13 mouse cellular contexts compared by ENCODE assay signal in the genomic region with DNA sequence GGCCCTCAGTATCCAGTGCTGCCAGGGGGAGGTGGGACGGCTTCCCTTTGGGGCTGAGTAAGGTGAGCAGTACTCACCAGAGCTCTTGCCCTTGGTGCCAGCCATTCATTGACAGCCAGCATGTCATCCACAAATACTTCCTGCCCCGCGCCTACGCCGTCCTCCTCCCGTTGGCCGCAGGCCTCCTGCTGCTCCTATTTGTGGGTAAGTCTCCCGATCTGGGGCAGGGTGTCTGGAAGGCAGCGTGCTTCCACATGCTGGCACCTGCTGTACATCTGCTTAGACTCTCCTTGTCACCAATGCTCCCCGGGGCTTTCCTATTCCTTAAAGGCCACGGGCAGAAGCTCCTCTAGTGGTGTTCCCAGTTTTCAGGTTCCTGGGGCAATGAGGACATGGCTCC. TPM values are rescaled to one million over a fixed set of nuclear protein-coding genes. Genes with fewer than 3 reads are reported as not detected.
DNase-seq lines count a peak whose midpoint lies in the region; ATAC-seq lines count a peak whose summit lies in the region.
"Had no signal": no experiment of that assay in that cellular context is flagged by ENCODE, and none has a peak within 500 bp of the region (broad histone marks: within the 10 kb centered on the region; RNA-seq: fewer than 3 reads in every experiment).

No protein-coding gene starts in this region.

- H3K9ac ChIP-seq in kidney, embryonic 15.5 days: no peak overlapping the region
- no peak overlapping the region for H3K9ac ChIP-seq in hindbrain, embryonic 15.5 days
- no peak overlapping the region for H3K9ac ChIP-seq in midbrain, embryonic 14.5 days (replicated peaks; ENCODE audit: low read length)

- H3K27me3 ChIP-seq in kidney, embryonic 15.5 days: peaks cover 13% of the 10 kb centered on the region; the same call in 1 of the 2 replicates
- no peaks in the 10 kb centered on the region for H3K27me3 ChIP-seq in hindbrain, embryonic 15.5 days
- peaks cover 3% of the 10 kb centered on the region; the same call in 1 of the 2 replicates for H3K27me3 ChIP-seq in midbrain, embryonic 14.5 days (ENCODE audit: control insufficient read depth, insufficient read depth, low read length)

- no peaks in the 10 kb centered on the region for H3K9me3 ChIP-seq in kidney, embryonic 15.5 days (replicated peaks)
- no peaks in the 10 kb centered on the region for H3K9me3 ChIP-seq in hindbrain, embryonic 15.5 days
- H3K9me3 ChIP-seq in midbrain, embryonic 14.5 days (ENCODE audit: control insufficient read depth, low read length): no peaks in the 10 kb centered on the region

- H3K36me3 ChIP-seq in kidney, embryonic 15.5 days: peaks cover 33% of the 10 kb centered on the region
- peaks cover 13% of the 10 kb centered on the region for H3K36me3 ChIP-seq in hindbrain, embryonic 15.5 days
- peaks cover 30% of the 10 kb centered on the region for H3K36me3 ChIP-seq in midbrain, embryonic 14.5 days (ENCODE audit: control insufficient read depth, insufficient read depth, low read length)

- WGBS in kidney, embryonic 15.5 days: 91% methylated on average over 11 of the region's 11 CpGs
- WGBS in hindbrain, embryonic 15.5 days: 89% methylated on average over 11 of the region's 11 CpGs
- 94% methylated on average over 11 of the region's 11 CpGs for WGBS in midbrain, embryonic 14.5 days

- H3K4me2 ChIP-seq in kidney, embryonic 15.5 days: 0 out of 2 replicates have a peak overlapping the region, but pooled peaks have one; percentile 89
- H3K4me2 ChIP-seq in hindbrain, embryonic 15.5 days: peak overlapping the region; percentile 88
- peak overlapping the region; percentile 92; the same call in 1 of the 2 replicates for H3K4me2 ChIP-seq in midbrain, embryonic 14.5 days (ENCODE audit: low read length)

- peaks cover 24% of the 10 kb centered on the region for H3K4me1 ChIP-seq in kidney, embryonic 15.5 days
- no peaks in the 10 kb centered on the region for H3K4me1 ChIP-seq in brown adipose tissue, adult 24 weeks (ENCODE audit: control insufficient read depth, insufficient read depth, insufficient read length, low read length)
- H3K4me1 ChIP-seq in hindbrain, embryonic 15.5 days (replicated peaks): peaks cover 33% of the 10 kb centered on the region
- peaks cover 12% of the 10 kb centered on the region for H3K4me1 ChIP-seq in midbrain, embryonic 14.5 days (ENCODE audit: control insufficient read depth, insufficient read depth, low read length)

- H3K27ac ChIP-seq in kidney, embryonic 15.5 days: no peak overlapping the region
- H3K27ac ChIP-seq in brown adipose tissue, adult 24 weeks (replicated peaks; ENCODE audit: low read depth, low read length): no peak overlapping the region
- no peak overlapping the region for H3K27ac ChIP-seq in hindbrain, embryonic 15.5 days (replicated peaks)
- H3K27ac ChIP-seq in midbrain, embryonic 14.5 days (replicated peaks; ENCODE audit: low read depth, low read length): no peak overlapping the region

- no peak for ATAC-seq in kidney, embryonic 15.5 days (replicated peaks; ENCODE audit: low FRiP score)
- no peak for ATAC-seq in hindbrain, embryonic 15.5 days (ENCODE audit: low FRiP score, low read depth)
- ATAC-seq in midbrain, embryonic 14.5 days (ENCODE audit: low FRiP score, low TSS enrichment): no peak
- no peak for ATAC-seq in erythroid progenitor cell, adult 5-6 weeks (replicated peaks; ENCODE audit: low FRiP score, poor library complexity, severe bottlenecking)

- H3K4me3 ChIP-seq in kidney, embryonic 15.5 days (replicated peaks): 0 out of 2 replicates have a peak overlapping the region, but pooled peaks have one; percentile 75
- peak overlapping the region; percentile 12; the same call in 1 of the 2 replicates for H3K4me3 ChIP-seq in brown adipose tissue, adult 24 weeks (ENCODE audit: insufficient read depth, low read depth, low read length)
- H3K4me3 ChIP-seq in hindbrain, embryonic 15.5 days: no peak overlapping the region
- H3K4me3 ChIP-seq in midbrain, embryonic 14.5 days (replicated peaks; ENCODE audit: low read depth, low read length): no peak overlapping the region

- DNase-seq in kidney, postnatal 14 days: no peak
- DNase-seq in midbrain, embryonic 14.5 days: no peak
- no peak for DNase-seq in thymus, postnatal 25 days
- DNase-seq: cerebellum, postnatal 36 days; lung, embryonic 14.5 days; spleen, adult 18-20 months; thymus, postnatal 36 days had no signal

RNA-seq across cellular contexts. Expression of gene Dpm2, which starts 1.5 kb away (rescaled TPM):
- 103 and 107 TPM in 2 replicates for polyA plus RNA-seq in kidney, embryonic 15.5 days (2015; fragmentation: Nextera tagmentation; extraction: Ambion mirVana)
- 31.2 and 37.5 TPM in 2 replicates for polyA plus RNA-seq in brown adipose tissue, adult 24 weeks (2012; ENCODE audit: insufficient read depth, insufficient read length, missing spikeins)
- 138 and 140 TPM in 2 replicates for polyA plus RNA-seq in hindbrain, embryonic 15.5 days (2015; fragmentation: Nextera tagmentation; extraction: Ambion mirVana)
- polyA plus RNA-seq in midbrain, embryonic 14.5 days (2014; fragmentation: Nextera tagmentation; extraction: Ambion mirVana): 138 and 165 TPM in 2 replicates
- total RNA-seq in erythroid progenitor cell, adult 5-6 weeks (2015; ENCODE audit: low replicate concordance): 33.9 and 45.3 TPM in 2 replicates
- 11.8 and 21.1 TPM in 2 replicates for total RNA-seq in erythroid progenitor cell, adult 5-6 weeks (2017; ENCODE audit: low replicate concordance)

RNA-seq across cellular contexts. Expression of gene Pip5kl1, which starts 2.4 kb away (rescaled TPM):
- 2.0 and 2.7 TPM in 2 replicates for polyA plus RNA-seq in kidney, embryonic 15.5 days (2015; fragmentation: Nextera tagmentation; extraction: Ambion mirVana)
- polyA plus RNA-seq in brown adipose tissue, adult 24 weeks (2012; ENCODE audit: insufficient read depth, insufficient read length, missing spikeins): not detected in 2 replicates
- 11.9 and 15.3 TPM in 2 replicates for polyA plus RNA-seq in hindbrain, embryonic 15.5 days (2015; fragmentation: Nextera tagmentation; extraction: Ambion mirVana)
- polyA plus RNA-seq in midbrain, embryonic 14.5 days (2014; fragmentation: Nextera tagmentation; extraction: Ambion mirVana): 7.1 and 11.5 TPM in 2 replicates
- not detected in 2 replicates for total RNA-seq in erythroid progenitor cell, adult 5-6 weeks (2015; ENCODE audit: low replicate concordance)
- not detected in 2 replicates for total RNA-seq in erythroid progenitor cell, adult 5-6 weeks (2017; ENCODE audit: low replicate concordance)
- total RNA-seq: gastrocnemius, postnatal 4 days; heart, postnatal 25 days had no signal

RNA-seq across cellular contexts. Expression of gene 9430097D07Rik, which starts 3.3 kb away (rescaled TPM):
- polyA plus RNA-seq in kidney, embryonic 15.5 days (2015; fragmentation: Nextera tagmentation; extraction: Ambion mirVana): 0.10 and 0.17 TPM in 2 replicates
- not detected in 2 replicates for polyA plus RNA-seq in brown adipose tissue, adult 24 weeks (2012; ENCODE audit: insufficient read depth, insufficient read length, missing spikeins)
- 0.79 and 0.87 TPM in 2 replicates for polyA plus RNA-seq in hindbrain, embryonic 15.5 days (2015; fragmentation: Nextera tagmentation; extraction: Ambion mirVana)
- 0.29 and 1.3 TPM in 2 replicates for polyA plus RNA-seq in midbrain, embryonic 14.5 days (2014; fragmentation: Nextera tagmentation; extraction: Ambion mirVana)
- not detected in 2 replicates for total RNA-seq in erythroid progenitor cell, adult 5-6 weeks (2015; ENCODE audit: low replicate concordance)
- 0.90 TPM in 1 of 2 replicates, not detected in the other for total RNA-seq in erythroid progenitor cell, adult 5-6 weeks (2017; ENCODE audit: low replicate concordance)
- total RNA-seq: gastrocnemius, postnatal 4 days; heart, postnatal 25 days had no signal
- polyA plus RNA-seq: lung, embryonic 14.5 days had no signal

RNA-seq across cellular contexts. Expression of gene St6galnac4, which starts 14.7 kb away (rescaled TPM):
- 22.3 and 23.2 TPM in 2 replicates for polyA plus RNA-seq in kidney, embryonic 15.5 days (2015; fragmentation: Nextera tagmentation; extraction: Ambion mirVana)
- 2.4 and 3.0 TPM in 2 replicates for polyA plus RNA-seq in brown adipose tissue, adult 24 weeks (2012; ENCODE audit: insufficient read depth, insufficient read length, missing spikeins)
- 41.2 and 41.9 TPM in 2 replicates for polyA plus RNA-seq in hindbrain, embryonic 15.5 days (2015; fragmentation: Nextera tagmentation; extraction: Ambion mirVana)
- 20.1 and 24.8 TPM in 2 replicates for polyA plus RNA-seq in midbrain, embryonic 14.5 days (2014; fragmentation: Nextera tagmentation; extraction: Ambion mirVana)
- 2.9 and 3.8 TPM in 2 replicates for total RNA-seq in erythroid progenitor cell, adult 5-6 weeks (2015; ENCODE audit: low replicate concordance)
- 2.3 and 2.4 TPM in 2 replicates for total RNA-seq in erythroid progenitor cell, adult 5-6 weeks (2017; ENCODE audit: low replicate concordance)

RNA-seq across cellular contexts. Expression of gene St6galnac6, which starts 27.3 kb away (rescaled TPM):
- 17.0 and 17.6 TPM in 2 replicates for polyA plus RNA-seq in kidney, embryonic 15.5 days (2015; fragmentation: Nextera tagmentation; extraction: Ambion mirVana)
- 79.5 and 87.3 TPM in 2 replicates for polyA plus RNA-seq in brown adipose tissue, adult 24 weeks (2012; ENCODE audit: insufficient read depth, insufficient read length, missing spikeins)
- polyA plus RNA-seq in hindbrain, embryonic 15.5 days (2015; fragmentation: Nextera tagmentation; extraction: Ambion mirVana): 24.1 and 27.7 TPM in 2 replicates
- 7.6 and 10.2 TPM in 2 replicates for polyA plus RNA-seq in midbrain, embryonic 14.5 days (2014; fragmentation: Nextera tagmentation; extraction: Ambion mirVana)
- not detected in 2 replicates for total RNA-seq in erythroid progenitor cell, adult 5-6 weeks (2015; ENCODE audit: low replicate concordance)
- 0.64 and 3.9 TPM in 2 replicates for total RNA-seq in erythroid progenitor cell, adult 5-6 weeks (2017; ENCODE audit: low replicate concordance)

Comparison
In these comparisons a context has a peak if more than half of its experiments do, and no peak if none do; other contexts are left out.
1. H3K4me3 ChIP-seq: peak in kidney, embryonic 15.5 days (single experiment) and brown adipose tissue, adult 24 weeks (single experiment); none in hindbrain, embryonic 15.5 days (single experiment) and midbrain, embryonic 14.5 days (single experiment).
2. Peak in every context shown above with its lines, with median percentiles within 50 percentile points of each other: H3K4me2 ChIP-seq.